ENCODE assay signal across 9 mouse cellular contexts in the genomic region with DNA sequence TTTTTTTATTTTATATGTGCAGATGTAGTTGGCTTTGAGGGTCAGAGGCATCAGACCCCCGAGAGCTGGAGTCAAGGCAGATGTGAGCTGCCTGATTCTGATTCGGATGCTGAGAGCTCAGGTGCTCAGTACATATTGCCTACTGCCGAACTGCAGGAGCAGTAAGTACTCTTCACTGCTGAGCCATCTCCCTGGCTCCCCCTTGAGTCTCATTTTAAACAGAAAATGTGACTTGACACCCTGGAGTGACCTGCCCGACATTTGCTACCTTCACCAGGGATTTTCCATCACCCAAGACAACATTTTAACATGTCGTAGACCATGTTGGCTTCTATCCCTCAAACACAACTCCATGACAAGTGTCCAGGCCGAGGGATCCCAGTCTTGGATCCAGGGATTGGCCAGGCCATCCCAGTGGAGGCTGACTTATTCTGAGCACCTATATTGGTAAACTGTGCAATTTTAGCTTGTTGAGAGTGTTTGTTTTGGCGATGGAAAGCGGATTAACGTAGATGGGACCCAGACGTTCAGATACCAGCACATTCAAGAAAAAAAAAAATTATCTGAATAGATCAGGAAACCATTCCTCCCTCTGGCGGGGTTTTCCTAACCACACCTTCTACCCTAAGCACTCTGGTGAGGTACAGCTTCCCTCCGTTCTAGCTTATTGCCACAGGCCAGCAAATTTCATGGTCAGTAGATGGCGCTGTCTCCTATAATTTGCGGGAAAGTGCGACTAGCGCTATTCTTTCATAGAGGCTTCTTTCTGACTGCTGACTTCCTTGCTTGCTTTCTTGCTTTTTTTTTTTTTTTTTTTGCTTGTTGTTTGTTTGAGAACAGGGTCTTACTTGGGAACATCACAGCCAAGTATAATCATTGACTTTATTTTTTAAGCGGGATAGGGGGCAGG. TPM values are rescaled to one million over a fixed set of nuclear protein-coding genes. Genes with fewer than 3 reads are reported as not detected.
DNase-seq lines count a peak whose midpoint lies in the region; ATAC-seq lines count a peak whose summit lies in the region.
"Had no signal": no experiment of that assay in that cellular context is flagged by ENCODE, and none has a peak within 500 bp of the region (broad histone marks: within the 10 kb centered on the region; RNA-seq: fewer than 3 reads in every experiment).

No protein-coding gene starts in this region.

- no peak for ATAC-seq in kidney, embryonic 14.5 days (ENCODE audit: low FRiP score, low TSS enrichment)
- peak; percentile 77 for ATAC-seq in midbrain, embryonic 16.5 days

- H3K4me1 ChIP-seq in kidney, embryonic 14.5 days (ENCODE audit: control insufficient read depth, insufficient read depth, low read length), result no peaks in the 10 kb centered on the region
- no peaks in the 10 kb centered on the region for H3K4me1 ChIP-seq in midbrain, embryonic 16.5 days (ENCODE audit: control insufficient read depth, insufficient read depth, low read length)
- H3K4me1 ChIP-seq: neural tube, embryonic 12.5 days had no signal

- no peaks in the 10 kb centered on the region for H3K9me3 ChIP-seq in kidney, embryonic 14.5 days (ENCODE audit: control insufficient read depth, low read length)
- no peaks in the 10 kb centered on the region for H3K9me3 ChIP-seq in midbrain, embryonic 16.5 days (replicated peaks; ENCODE audit: control insufficient read depth, low read length, poor library complexity, severe bottlenecking)
- H3K9me3 ChIP-seq: neural tube, embryonic 12.5 days had no signal

- H3K4me2 ChIP-seq in kidney, embryonic 14.5 days (replicated peaks; ENCODE audit: low read depth, low read length), result no peak overlapping the region
- no peak overlapping the region for H3K4me2 ChIP-seq in midbrain, embryonic 16.5 days (ENCODE audit: low read length)
- H3K4me2 ChIP-seq: neural tube, embryonic 12.5 days had no signal

- 20% methylated on average over 17 of the region's 17 CpGs for WGBS in kidney, embryonic 14.5 days
- WGBS in midbrain, embryonic 16.5 days, result 19% methylated on average over 17 of the region's 17 CpGs

- intact Hi-C loops in left cerebral cortex, postnatal 25 days (cut with DNase I), result loop anchor here (1.0 to 2.0 kb wide), 2 partner anchors 131 to 168 kb away; no protein-coding TSS in a partner anchor

- no peaks in the 10 kb centered on the region for H3K27me3 ChIP-seq in kidney, embryonic 14.5 days (ENCODE audit: control insufficient read depth, insufficient read depth, low read length)
- H3K27me3 ChIP-seq in midbrain, embryonic 16.5 days (ENCODE audit: control insufficient read depth, insufficient read depth, low read depth, low read length), result no peaks in the 10 kb centered on the region
- H3K27me3 ChIP-seq: neural tube, embryonic 12.5 days had no signal

- no peak overlapping the region for H3K9ac ChIP-seq in kidney, embryonic 14.5 days (ENCODE audit: low read depth, low read length)
- H3K9ac ChIP-seq in midbrain, embryonic 16.5 days (ENCODE audit: low read depth, low read length), result no peak overlapping the region
- H3K9ac ChIP-seq: neural tube, embryonic 12.5 days had no signal

- no peak overlapping the region for H3K27ac ChIP-seq in kidney, embryonic 14.5 days (ENCODE audit: low read depth, low read length)
- no peak overlapping the region for H3K27ac ChIP-seq in midbrain, embryonic 16.5 days (ENCODE audit: low read length)
- H3K27ac ChIP-seq: neural tube, embryonic 12.5 days had no signal

- no peak overlapping the region for H3K4me3 ChIP-seq in kidney, embryonic 14.5 days (ENCODE audit: low read length)
- H3K4me3 ChIP-seq in midbrain, embryonic 16.5 days (ENCODE audit: low read depth, low read length), result no peak overlapping the region
- H3K4me3 ChIP-seq: neural tube, embryonic 12.5 days had no signal

- no peaks in the 10 kb centered on the region for H3K36me3 ChIP-seq in kidney, embryonic 14.5 days (ENCODE audit: control insufficient read depth, insufficient read depth, low read length)
- H3K36me3 ChIP-seq in midbrain, embryonic 16.5 days (ENCODE audit: control insufficient read depth, insufficient read depth, low read length), result no peaks in the 10 kb centered on the region
- H3K36me3 ChIP-seq: neural tube, embryonic 12.5 days had no signal

- peak; percentile 74 for DNase-seq in kidney, adult 11 months
- peak; percentile 91 for DNase-seq in cerebellum, adult 9-10 months
- peak; percentile 70 to 89 for DNase-seq in frontal cortex, postnatal 14 days (ENCODE audit: low spot score in 2 of 2)
- DNase-seq in induced T-regulatory cell, adult 2 months (ENCODE audit: low read depth), result peak; percentile 92
- DNase-seq in left cerebral cortex, postnatal 25 days (ENCODE audit: low spot score in 2 of 2), result peak; percentile 87 to 92
- peak; percentile 69 to 73 for DNase-seq in spleen, postnatal 36 days (ENCODE audit: low spot score in 2 of 2)

RNA-seq across cellular contexts. Expression of gene Itgb5, which starts 8.9 kb away (rescaled TPM):
- polyA plus RNA-seq in kidney, embryonic 14.5 days (2014; fragmentation: Nextera tagmentation; extraction: Ambion mirVana), result 34.3 and 49.7 TPM in 2 replicates
- 10 to 100 TPM; 37.3 to 39.3 TPM for total RNA-seq in left cerebral cortex, postnatal 25 days (2021)
- polyA plus RNA-seq in midbrain, embryonic 16.5 days (2015; fragmentation: Nextera tagmentation; extraction: Ambion mirVana), result 13.5 and 15.1 TPM in 2 replicates

RNA-seq across cellular contexts. Expression of gene Muc13, which starts 26.7 kb away (rescaled TPM):
- 0.09 TPM in 1 of 2 replicates, not detected in the other for polyA plus RNA-seq in kidney, embryonic 14.5 days (2014; fragmentation: Nextera tagmentation; extraction: Ambion mirVana)
- under 1 TPM in 1 of 2 experiments, not detected in 1; 0.16 TPM for total RNA-seq in left cerebral cortex, postnatal 25 days (2021)
- not detected in 2 replicates for polyA plus RNA-seq in midbrain, embryonic 16.5 days (2015; fragmentation: Nextera tagmentation; extraction: Ambion mirVana)
